Mouse (Mus musculus): ENCODE results near the gene Klhdc7a. TPM values are rescaled to one million over a fixed set of nuclear protein-coding genes. Genes with fewer than 3 reads are reported as not detected.

Gene Klhdc7a
- polyA plus RNA-seq (2014; fragmentation: Illumina TruSeq; extraction: RNeasy Lipid Tissue Mini Kit (QIAGEN cat#74804); ENCODE audit: insufficient read depth, low read depth, low replicate concordance): 2.4 TPM

DNA sequence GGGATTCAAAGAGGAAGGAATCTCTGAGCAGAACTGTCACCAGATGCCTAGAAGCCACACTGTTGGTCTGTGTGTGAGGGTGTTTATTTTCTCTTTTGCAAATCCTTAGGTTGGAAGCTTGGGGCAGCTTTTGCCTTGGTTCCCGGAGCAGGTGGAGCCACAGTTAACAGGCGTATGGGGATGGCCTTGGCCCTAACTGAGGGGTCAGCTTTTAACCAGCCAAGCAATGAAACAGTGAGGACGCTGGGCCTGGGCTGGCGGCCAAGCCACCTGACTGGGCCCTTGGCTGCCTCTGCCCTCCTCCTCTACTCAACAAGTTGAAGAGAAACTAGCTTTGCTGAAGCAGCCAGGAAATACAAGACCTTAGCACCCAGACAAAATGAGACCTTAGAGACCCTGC is at the start of gene Klhdc7a:
Gene Klhdc7a (minus strand): TSS at position 105 of the 400 bp plus-strand sequence.

Other genes starting within 250 kb of the Klhdc7a start
- not detected for gene Pax7, start 134.5 kb downstream of the Klhdc7a start, polyA plus RNA-seq (2014; fragmentation: Illumina TruSeq; extraction: RNeasy Lipid Tissue Mini Kit (QIAGEN cat#74804); ENCODE audit: insufficient read depth, low read depth, low replicate concordance)